Mouse (Mus musculus) liver, embryonic 14.5 days (tissue): ENCODE measurements around the gene Ube2s. TPM values are rescaled to one million over a fixed set of nuclear protein-coding genes. Genes with fewer than 3 reads are reported as not detected.

Source experiments
- ATAC-seq: fragments of 200-750 bp; cut with Nextera tagmentation; 2 replicates; pipeline ENCODE4 v1.8.0; 2017; ENCODE audit warnings: moderate number of reproducible peaks, mild to moderate bottlenecking, moderate library complexity; ENCODE audit not compliant: insufficient read depth
- DNase-seq, 3 experiments: peaks; one replicate each; pipeline ENCODE4 v3.0.0-alpha.2; 2012 to 2013; ENCODE audit warnings: low read depth in 3 of 3, low spot score in 3 of 3
- H3K27ac ChIP-seq: fragments of 300-500 bp; sonication (generic); 2 replicates; pipeline ENCODE4 v1.5.1; 2014; ENCODE audit warnings: moderate library complexity, mild to moderate bottlenecking, control low read depth, inconsistent platforms
- H3K27me3 ChIP-seq: fragments of 300-500 bp; sonication (generic); 2 replicates; pipeline ENCODE4 v1.6.1; 2014; ENCODE audit warnings: mild to moderate bottlenecking, low read length, moderate library complexity; ENCODE audit not compliant: control insufficient read depth, insufficient read depth
- H3K36me3 ChIP-seq: fragments of 300-500 bp; sonication (generic); replicated peaks from 2 replicates; pipeline ENCODE4 v1.6.1; 2014; ENCODE audit warnings: low read depth; ENCODE audit not compliant: control insufficient read depth, insufficient read depth
- H3K4me1 ChIP-seq, 2 experiments: fragments of 200-500 bp in 1 of 2; fragments of 300-500 bp in 1 of 2; sonication (generic) in 1 of 2; replicated peaks; 2 replicates each; pipeline ENCODE4 v1.6.1; 2012 to 2014; ENCODE audit warnings: antibody characterized with exemption in 1 of 2, inconsistent platforms in 1 of 2, low read length in 1 of 2; ENCODE audit not compliant: control insufficient read depth in 2 of 2, insufficient read depth in 2 of 2
- H3K4me2 ChIP-seq: fragments of 300-500 bp; sonication (generic); 2 replicates; pipeline ENCODE4 v1.6.1; 2014; ENCODE audit warnings: low read depth, mild to moderate bottlenecking, control low read depth, moderate library complexity
- H3K4me3 ChIP-seq, 2 experiments: fragments of 200-500 bp in 1 of 2; fragments of 300-500 bp in 1 of 2; sonication (generic) in 1 of 2; 2 replicates each; pipeline ENCODE4 v1.5.1; 2012 to 2014; ENCODE audit warnings: low read depth in 2 of 2, low read length in 2 of 2, mild to moderate bottlenecking in 2 of 2, control low read depth in 1 of 2, inconsistent platforms in 1 of 2, moderate library complexity in 1 of 2; ENCODE audit not compliant: insufficient read depth in 1 of 2
- H3K9ac ChIP-seq: fragments of 300-500 bp; sonication (generic); replicated peaks from 2 replicates; pipeline ENCODE4 v1.6.1; 2014; ENCODE audit warnings: mild to moderate bottlenecking, control low read depth, moderate library complexity
- H3K9me3 ChIP-seq: fragments of 300-500 bp; sonication (generic); 2 replicates; pipeline ENCODE4 v1.6.1; 2016; ENCODE audit warnings: low read length, mixed read lengths; ENCODE audit not compliant: control insufficient read depth
- CTCF ChIP-seq: IDR thresholded peaks from 2 replicates; pipeline ENCODE4 v1.5.1; 2016; ENCODE audit warnings: antibody characterized with exemption, low read depth, control low read depth
- EP300 ChIP-seq: IDR thresholded peaks from 2 replicates; pipeline ENCODE4 v1.6.1; 2016; ENCODE audit warnings: antibody characterized with exemption, low read depth
- WGBS: fragments of 180-500 bp; shearing (Covaris S2); extraction: QIAGEN DNeasy Blood & Tissue Kit; methylation state at CpG from one replicate; pipeline ENCODE4 v1.1.7; 2014; ENCODE audit not compliant: insufficient replicate concordance; 5-methylcytosine and 5-hydroxymethylcytosine counted together
- polyA plus RNA-seq, 2 experiments: library from polyadenylated mRNA; depleted of rRNA in 1 of 2; stranded (reverse) in 1 of 2; unstranded in 1 of 2; fragments of >200 nt; fragmentation: Nextera tagmentation in 1 of 2; extraction: Ambion mirVana in 1 of 2; gene quantifications; 2 replicates each; pipeline versions ENCODE4 v1.2.1 to v1.2.3; 2012 to 2014

The Ube2s gene
- polyA plus RNA-seq, 2 experiments: 265 to 295 TPM

DNA sequence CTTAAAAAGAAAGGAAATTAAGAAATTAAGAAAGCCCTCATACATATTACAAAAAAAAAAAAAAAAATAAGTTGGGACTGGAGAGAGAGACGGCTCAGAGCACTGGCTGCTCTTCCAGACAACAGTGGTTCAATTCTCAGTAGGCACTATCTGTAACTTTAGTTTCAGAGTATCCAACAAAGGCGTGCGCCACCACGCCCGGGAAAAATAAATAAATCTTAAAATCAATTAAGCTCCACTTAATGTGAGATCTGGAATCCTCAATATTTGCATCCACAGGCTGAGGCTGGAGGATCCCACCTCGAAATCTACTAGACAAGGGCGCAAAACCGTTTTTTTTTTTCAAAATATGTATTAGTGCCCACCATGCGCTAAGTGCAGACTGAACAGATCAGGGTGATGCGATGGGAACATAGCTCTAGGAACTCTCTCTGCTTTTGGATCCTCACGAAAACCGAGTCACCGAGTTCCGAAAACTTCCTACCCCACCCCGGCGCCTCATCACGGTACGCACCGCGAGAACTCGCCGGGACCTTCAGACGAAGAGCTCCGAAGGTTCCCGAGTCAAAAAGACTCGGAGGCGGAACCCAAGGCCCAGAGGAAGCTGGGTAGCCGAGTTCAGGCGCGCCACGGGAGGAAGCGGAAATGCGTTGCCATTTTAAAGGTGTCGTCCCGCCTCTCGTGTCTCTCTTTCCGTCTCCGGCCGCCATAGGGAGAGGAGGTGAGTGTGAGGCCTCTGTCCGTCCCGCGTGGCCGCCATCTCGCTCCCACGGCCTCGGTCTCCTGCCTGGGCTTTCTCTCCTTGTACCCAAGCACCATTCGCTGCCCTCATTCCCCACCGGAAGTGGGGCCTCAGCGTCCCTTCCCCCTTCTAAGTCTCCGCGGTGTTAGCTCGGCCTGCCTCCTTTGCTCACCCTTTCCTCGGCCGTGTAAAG, 19.8 kb downstream of the Ube2s start, which contains the start of gene Rpl28:
TSS of gene Rpl28 (plus strand) at position 597 of the 935 bp plus-strand sequence.
- H3K4me1 ChIP-seq: peaks cover 8 to 23% of the 10 kb centered on the region in 2 experiments
- H3K9ac ChIP-seq: peak within 1 kb of the TSS; percentile 98
- ATAC-seq: peak; percentile 84
- peak within 1 kb of the TSS; percentile 97 for H3K4me2 ChIP-seq
- no peaks in the 10 kb centered on the region for H3K9me3 ChIP-seq
- 1% methylated on average over 54 of the region's 54 CpGs for WGBS
- H3K27ac ChIP-seq: peak within 1 kb of the TSS; percentile 98
- H3K4me3 ChIP-seq: peak within 1 kb of the TSS; percentile 87 to 92
- no peaks in the 10 kb centered on the region for H3K27me3 ChIP-seq
- peaks cover 38% of the 10 kb centered on the region for H3K36me3 ChIP-seq
- TF ChIP-seq CTCF (no peak; the same call in 1 of the 2 replicates), EP300 (no peak)
- peak; percentile 94 to 98 (median 94) for DNase-seq

- peak within 1 kb of the TSS; percentile 84 for H3K9ac ChIP-seq
- H3K36me3 ChIP-seq: peaks cover 11% of the 10 kb centered on the region
- peak; percentile 34; the same call in 1 of the 2 replicates for ATAC-seq
- no peak for DNase-seq
- H3K9me3 ChIP-seq: no peaks in the 10 kb centered on the region
- peak within 1 kb of the TSS; percentile 31 for H3K27ac ChIP-seq
- H3K4me2 ChIP-seq: peak within 1 kb of the TSS; percentile 85
- H3K27me3 ChIP-seq: no peaks in the 10 kb centered on the region
- H3K4me1 ChIP-seq: peaks cover 6 to 23% of the 10 kb centered on the region in 2 experiments
- 9% methylated on average over 40 of the region's 40 CpGs for WGBS
- H3K4me3 ChIP-seq: peak within 1 kb of the TSS; percentile 63 to 72
- TF ChIP-seq EP300 (no peak), CTCF (no peak)
Measured at GRCm38 (mm10) chr7:4789436-4789935, 22.9 kb downstream of the Ube2s start, which contains the start of gene Tmem238. Tmem238 (minus strand) TSS chr7:4789656.

GRCm38 (mm10) chr7:4788499-4789435, 23.6 kb downstream of the Ube2s start:
- WGBS: under 1% methylated on average over 64 of the region's 64 CpGs
- H3K4me2 ChIP-seq: peak overlapping the region; percentile 85

DNA sequence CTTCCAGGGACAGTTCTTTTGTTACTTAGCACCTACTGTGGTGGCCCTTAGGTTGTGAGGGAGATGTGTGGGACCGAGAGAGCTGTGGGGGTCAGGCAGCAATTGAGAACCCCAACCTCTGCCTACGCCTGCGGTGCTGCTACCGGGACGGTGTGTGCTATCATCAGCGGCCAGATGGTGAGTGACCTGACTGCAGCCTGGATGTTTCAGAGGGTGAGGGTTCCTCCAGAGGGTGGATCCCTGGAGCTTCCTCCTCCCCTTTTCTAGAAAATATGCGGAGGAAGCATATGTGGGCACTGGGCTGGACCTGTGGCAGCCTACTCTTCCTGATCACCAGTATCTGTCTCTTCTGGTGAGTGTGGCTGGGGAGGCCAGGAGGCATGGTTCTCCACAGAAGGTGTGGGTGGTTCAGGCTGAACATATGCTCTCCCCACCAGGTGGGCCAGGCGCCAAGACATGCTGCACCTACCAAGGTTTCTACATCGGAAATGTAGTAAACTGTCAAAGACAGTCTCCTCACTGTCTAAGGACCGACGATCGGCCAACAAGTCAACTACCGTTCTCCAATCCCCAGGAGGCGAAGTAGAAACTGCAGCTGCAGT, 28.6 kb downstream of the Ube2s start:
- no peak overlapping the region; the same call in 1 of the 2 replicates for H3K9ac ChIP-seq
- peaks cover 5% of the 10 kb centered on the region for H3K27me3 ChIP-seq
- WGBS: 43% methylated on average over 14 of the region's 14 CpGs
- TF ChIP-seq CTCF (no peak), EP300 (no peak)
- H3K36me3 ChIP-seq: no peaks in the 10 kb centered on the region
- ATAC-seq: peak; percentile 70
- H3K9me3 ChIP-seq: no peaks in the 10 kb centered on the region
- H3K4me1 ChIP-seq: peaks cover 9 to 15% of the 10 kb centered on the region in 2 experiments
- H3K4me2 ChIP-seq: peak overlapping the region; percentile 20; the same call in 1 of the 2 replicates
- H3K27ac ChIP-seq: no peak overlapping the region
- no peak overlapping the region for H3K4me3 ChIP-seq
- no peak for DNase-seq

More at GRCm38 (mm10) chr7:4788499-4789435, 23.6 kb downstream of the Ube2s start:
- H3K27ac ChIP-seq: peak overlapping the region; percentile 31
- DNase-seq (no peak), ATAC-seq (peak; percentile 48)
- peaks cover 4% of the 10 kb centered on the region for H3K36me3 ChIP-seq
- no peak for TF ChIP-seq EP300
- peak; percentile 20; the same call in 1 of the 2 replicates for TF ChIP-seq CTCF
- peak overlapping the region; percentile 84 for H3K9ac ChIP-seq
- peaks cover 7 to 20% of the 10 kb centered on the region in 2 experiments for H3K4me1 ChIP-seq
- H3K9me3 ChIP-seq: no peaks in the 10 kb centered on the region
- H3K27me3 ChIP-seq: no peaks in the 10 kb centered on the region
- H3K4me3 ChIP-seq: peak overlapping the region; percentile 63 to 72
